Mouse (Mus musculus): Measurements from ENCODE around the gene Ppp1r36.

DNA sequence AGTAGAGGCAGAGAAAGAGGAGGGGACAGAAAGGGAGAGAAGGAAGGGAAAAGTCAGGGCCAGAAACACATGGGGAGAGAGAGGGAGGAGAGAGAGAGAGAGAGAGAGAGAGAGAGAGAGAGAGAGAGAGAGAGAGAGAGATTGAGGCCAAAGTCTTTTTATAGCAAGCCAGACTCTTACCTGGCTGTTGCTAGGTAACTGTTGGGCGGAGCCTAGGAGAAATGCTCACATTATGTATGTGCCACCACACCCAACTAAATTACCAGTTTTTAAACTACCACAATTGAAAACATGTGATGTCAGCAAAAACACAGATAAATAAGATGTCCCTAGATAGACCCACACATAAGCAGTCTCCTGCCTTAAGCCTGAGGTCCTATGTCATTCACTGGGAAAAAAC, 58.8 kb downstream of the Ppp1r36 start:
- TF ChIP-seq CTCF (IDR thresholded peaks at IDR 0.05; ENCODE audit: control insufficient read depth, insufficient read depth, low read length) (no peak), POLR2A (IDR thresholded peaks at IDR 0.05; ENCODE audit: borderline replicate concordance, control insufficient read depth, low read depth, low read length) (no peak)

All from bone marrow, adult 2 months (tissue).